Mouse (Mus musculus): Measurements from ENCODE around the gene Fam213b. TPM values are rescaled to one million over a fixed set of nuclear protein-coding genes. Genes with fewer than 3 reads are reported as not detected.
A peak's percentile ranks its signal among the peaks of the same experiment; 100 is the strongest.

Fam213b gene
- polyA plus RNA-seq, 1 experiment from 2014 or later = 43.2 TPM

- WGBS = 72% methylated on average over 6 of the region's 6 CpGs
These were observed 1.1 kb downstream of the Fam213b start for GRCm38 (mm10) chr4:154897676-154898465.

GRCm38 (mm10) chr4:154895549-154895948, 3.4 kb downstream of the Fam213b start:
- ATAC-seq (ENCODE audit: insufficient number of reproducible peaks, insufficient read depth, low FRiP score, low TSS enrichment, low read depth) = no peak
- no peak overlapping the region for H3K4me3 ChIP-seq (replicated peaks)
- WGBS = 81% methylated on average over 5 of the region's 5 CpGs

More at GRCm38 (mm10) chr4:154897676-154898465, 1.1 kb downstream of the Fam213b start:
- Histone ChIP-seq H3K9me3 (no peaks in the 10 kb centered on the region; the same call in 1 of the 2 replicates), H3K4me3 (replicated peaks) (peak overlapping the region; percentile 59), H3K27ac (no peak overlapping the region), H3K4me2 (peak overlapping the region; percentile 94), H3K4me1 (replicated peaks) (peaks cover 15% of the 10 kb centered on the region), H3K27me3 (no peaks in the 10 kb centered on the region; the same call in 1 of the 2 replicates), H3K9ac (replicated peaks) (peak overlapping the region; percentile 73), H3K36me3 (peaks cover 5% of the 10 kb centered on the region; the same call in 1 of the 2 replicates)
- ATAC-seq (ENCODE audit: insufficient number of reproducible peaks, insufficient read depth, low FRiP score, low TSS enrichment, low read depth) = no peak

GRCm38 (mm10) chr4:154890887-154891286, 8.0 kb downstream of the Fam213b start:
- 0 out of 2 replicates have a peak, but pooled peaks cover 3% of the 10 kb centered on the region for H3K4me1 ChIP-seq (replicated peaks)
- H3K4me3 ChIP-seq (replicated peaks) = no peak overlapping the region
- no peaks in the 10 kb centered on the region; the same call in 1 of the 2 replicates for H3K27me3 ChIP-seq
- no peak overlapping the region for H3K4me2 ChIP-seq
- H3K9ac ChIP-seq (replicated peaks) = no peak overlapping the region
- H3K9me3 ChIP-seq = no peaks in the 10 kb centered on the region
- no peak for ATAC-seq (ENCODE audit: insufficient number of reproducible peaks, insufficient read depth, low FRiP score, low TSS enrichment, low read depth)
- H3K27ac ChIP-seq = no peak overlapping the region
- peaks cover 1% of the 10 kb centered on the region; the same call in 1 of the 2 replicates for H3K36me3 ChIP-seq
- WGBS = 87% methylated on average over 14 of the region's 14 CpGs

More at GRCm38 (mm10) chr4:154895549-154895948, 3.4 kb downstream of the Fam213b start:
- H3K36me3 ChIP-seq = peaks cover 5% of the 10 kb centered on the region; the same call in 1 of the 2 replicates
- H3K4me1 ChIP-seq (replicated peaks) = peaks cover 15% of the 10 kb centered on the region
- H3K9me3 ChIP-seq = no peaks in the 10 kb centered on the region
- H3K27me3 ChIP-seq = no peaks in the 10 kb centered on the region; the same call in 1 of the 2 replicates
- H3K27ac ChIP-seq = no peak overlapping the region
- no peak overlapping the region for H3K9ac ChIP-seq (replicated peaks)
- no peak overlapping the region for H3K4me2 ChIP-seq

GRCm38 (mm10) chr4:154887593-154888250, 11.2 kb downstream of the Fam213b start:
- H3K4me3 ChIP-seq (replicated peaks) = no peak overlapping the region
- H3K27me3 ChIP-seq = no peaks in the 10 kb centered on the region; the same call in 1 of the 2 replicates
- H3K9ac ChIP-seq (replicated peaks) = no peak overlapping the region
- 0 out of 2 replicates have a peak, but pooled peaks cover 3% of the 10 kb centered on the region for H3K4me1 ChIP-seq (replicated peaks)
- no peaks in the 10 kb centered on the region for H3K9me3 ChIP-seq
- H3K4me2 ChIP-seq = no peak overlapping the region
- ATAC-seq (ENCODE audit: insufficient number of reproducible peaks, insufficient read depth, low FRiP score, low TSS enrichment, low read depth) = no peak
- H3K36me3 ChIP-seq = no peaks in the 10 kb centered on the region
- H3K27ac ChIP-seq = no peak overlapping the region
- 79% methylated on average over 15 of the region's 15 CpGs for WGBS

GRCm38 (mm10) chr4:154886876-154887592, 11.9 kb downstream of the Fam213b start:
- no peak for ATAC-seq (ENCODE audit: insufficient number of reproducible peaks, insufficient read depth, low FRiP score, low TSS enrichment, low read depth)
- Histone ChIP-seq H3K4me2 (no peak overlapping the region), H3K9me3 (no peaks in the 10 kb centered on the region), H3K9ac (replicated peaks) (no peak overlapping the region), H3K27ac (no peak overlapping the region), H3K4me3 (replicated peaks) (no peak overlapping the region), H3K27me3 (no peaks in the 10 kb centered on the region; the same call in 1 of the 2 replicates), H3K36me3 (no peaks in the 10 kb centered on the region), H3K4me1 (replicated peaks) (0 out of 2 replicates have a peak, but pooled peaks cover 3% of the 10 kb centered on the region)
- WGBS = 67% methylated on average over 12 of the region's 13 CpGs

DNA sequence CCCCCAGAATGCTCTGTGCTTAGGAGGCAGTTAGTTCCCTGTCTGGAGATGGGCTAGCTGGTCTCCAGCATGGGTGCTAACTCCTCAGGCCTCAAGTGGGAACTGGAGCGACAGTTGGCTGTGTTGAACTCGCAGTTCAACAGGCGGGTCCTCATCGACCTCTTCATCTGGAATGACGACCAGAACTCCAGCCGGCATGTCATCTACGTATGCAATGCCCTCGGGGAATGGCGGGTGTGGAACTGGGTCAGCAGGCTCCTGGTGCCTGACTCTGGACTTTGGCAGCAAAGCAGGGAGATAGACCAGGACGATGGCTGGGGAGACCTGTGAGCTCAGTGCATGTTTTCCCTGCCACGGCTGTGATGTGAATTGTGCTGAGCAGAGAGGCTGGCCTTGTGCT, 13.5 kb downstream of the Fam213b start:
- Histone ChIP-seq H3K36me3 (no peaks in the 10 kb centered on the region), H3K4me1 (replicated peaks) (0 out of 2 replicates have a peak, but pooled peaks cover 3% of the 10 kb centered on the region), H3K9me3 (no peaks in the 10 kb centered on the region), H3K4me3 (replicated peaks) (no peak overlapping the region), H3K27ac (no peak overlapping the region), H3K27me3 (no peaks in the 10 kb centered on the region), H3K9ac (replicated peaks) (no peak overlapping the region), H3K4me2 (no peak overlapping the region)
- no peak for ATAC-seq (ENCODE audit: insufficient number of reproducible peaks, insufficient read depth, low FRiP score, low TSS enrichment, low read depth)
- 83% methylated on average over 11 of the region's 11 CpGs for WGBS

DNA sequence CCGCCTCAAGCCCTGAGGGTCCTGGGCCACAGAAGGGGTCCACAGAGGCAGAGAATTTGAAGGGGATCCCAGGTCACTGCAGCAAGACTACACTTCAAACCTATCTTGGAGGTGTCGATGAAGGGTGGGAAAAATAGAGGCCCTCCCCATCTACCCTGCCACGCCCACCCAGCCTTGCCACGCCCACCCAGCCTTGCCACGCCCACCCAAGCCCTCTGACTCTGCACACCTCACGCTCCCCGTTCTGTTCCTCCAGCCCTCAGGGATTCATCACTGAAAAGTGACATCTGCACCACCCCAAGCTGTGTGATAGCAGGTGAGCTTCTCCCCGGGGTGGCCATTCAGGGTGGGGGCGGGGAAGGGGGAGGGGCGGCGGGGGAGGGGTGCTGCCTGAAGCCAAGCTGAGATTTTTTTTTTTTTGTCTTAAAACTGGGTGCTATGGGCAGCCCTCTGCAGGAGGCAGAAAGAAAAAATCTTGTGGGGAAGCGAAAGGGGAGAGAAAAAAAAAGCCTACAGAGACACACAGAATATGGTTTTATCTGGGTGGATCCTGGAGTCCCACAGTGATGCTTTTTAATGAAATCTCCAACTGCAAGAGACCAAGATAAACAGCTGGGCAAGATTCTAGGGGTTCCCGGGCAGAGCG, 16.8 kb downstream of the Fam213b start:
- 0 out of 2 replicates have a peak, but pooled peaks cover 3% of the 10 kb centered on the region for H3K4me1 ChIP-seq (replicated peaks)
- WGBS = 25% methylated on average over 14 of the region's 14 CpGs
- no peak overlapping the region for H3K9ac ChIP-seq (replicated peaks)
- no peak overlapping the region for H3K4me3 ChIP-seq (replicated peaks)
- no peaks in the 10 kb centered on the region for H3K36me3 ChIP-seq
- no peaks in the 10 kb centered on the region for H3K9me3 ChIP-seq
- no peak overlapping the region for H3K27ac ChIP-seq
- no peak overlapping the region for H3K4me2 ChIP-seq
- H3K27me3 ChIP-seq = no peaks in the 10 kb centered on the region
- ATAC-seq (ENCODE audit: insufficient number of reproducible peaks, insufficient read depth, low FRiP score, low TSS enrichment, low read depth) = no peak

GRCm38 (mm10) chr4:154880730-154881129, 18.2 kb downstream of the Fam213b start:
- ATAC-seq (ENCODE audit: insufficient number of reproducible peaks, insufficient read depth, low FRiP score, low TSS enrichment, low read depth) = no peak
- H3K4me3 ChIP-seq (replicated peaks) = no peak overlapping the region
- H3K36me3 ChIP-seq = no peaks in the 10 kb centered on the region
- no peak overlapping the region for H3K27ac ChIP-seq
- H3K4me2 ChIP-seq = no peak overlapping the region
- H3K4me1 ChIP-seq (replicated peaks) = no peaks in the 10 kb centered on the region
- H3K9me3 ChIP-seq = no peaks in the 10 kb centered on the region
- WGBS = 85% methylated on average over 6 of the region's 6 CpGs
- H3K9ac ChIP-seq (replicated peaks) = no peak overlapping the region
- 0 out of 2 replicates have a peak, but pooled peaks cover 5% of the 10 kb centered on the region for H3K27me3 ChIP-seq

DNA sequence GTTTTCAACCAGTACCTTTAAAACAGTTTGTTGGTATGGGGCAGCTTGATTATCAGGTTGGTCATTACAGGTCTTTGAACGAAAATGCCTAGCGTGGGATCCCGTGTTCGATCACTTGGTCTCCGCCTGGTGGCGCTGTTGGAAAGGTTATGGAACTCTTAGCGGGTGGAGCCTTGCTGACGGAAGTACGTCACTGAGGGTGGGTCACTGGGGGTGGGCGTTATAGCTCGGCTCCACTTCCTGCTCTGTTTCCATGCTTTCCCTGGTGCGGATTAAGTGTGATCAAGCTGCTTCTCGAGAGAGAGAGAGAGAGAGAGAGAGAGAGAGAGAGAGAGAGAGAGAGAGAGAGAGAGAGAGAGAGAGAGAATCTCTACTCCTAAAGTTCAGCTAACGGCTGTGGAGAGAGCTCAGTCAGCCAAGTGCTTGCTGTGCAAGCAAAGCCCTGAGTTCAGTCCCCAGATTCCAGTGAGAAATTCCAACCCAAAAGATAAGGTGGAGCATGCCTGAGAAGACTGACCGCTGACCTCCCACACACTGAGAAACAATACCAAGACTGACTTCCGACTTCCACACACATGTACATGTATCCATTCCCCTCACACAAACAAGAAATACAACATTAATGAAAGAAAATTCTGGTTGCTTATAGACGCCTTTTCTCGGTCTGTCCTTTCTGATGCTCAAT, 20.9 kb downstream of the Fam213b start:
- H3K4me3 ChIP-seq (replicated peaks) = peak overlapping the region; percentile 37
- ATAC-seq (ENCODE audit: insufficient number of reproducible peaks, insufficient read depth, low FRiP score, low TSS enrichment, low read depth) = peak; percentile 93
- H3K36me3 ChIP-seq = no peaks in the 10 kb centered on the region
- H3K4me1 ChIP-seq (replicated peaks) = no peaks in the 10 kb centered on the region
- 0 out of 2 replicates have a peak, but pooled peaks cover 7% of the 10 kb centered on the region for H3K27me3 ChIP-seq
- no peaks in the 10 kb centered on the region for H3K9me3 ChIP-seq
- WGBS = 12% methylated on average over 18 of the region's 18 CpGs
- H3K9ac ChIP-seq (replicated peaks) = peak overlapping the region; percentile 42; the same call in 1 of the 2 replicates
- peak overlapping the region; percentile 82 for H3K27ac ChIP-seq
- H3K4me2 ChIP-seq = peak overlapping the region; percentile 62

- no peak for ATAC-seq (ENCODE audit: insufficient number of reproducible peaks, insufficient read depth, low FRiP score, low TSS enrichment, low read depth)
- Histone ChIP-seq H3K36me3 (no peaks in the 10 kb centered on the region), H3K9me3 (no peaks in the 10 kb centered on the region), H3K27ac (no peak overlapping the region), H3K9ac (replicated peaks) (no peak overlapping the region), H3K4me3 (replicated peaks) (no peak overlapping the region), H3K4me2 (no peak overlapping the region), H3K4me1 (replicated peaks) (peaks cover 12% of the 10 kb centered on the region), H3K27me3 (peaks cover 30% of the 10 kb centered on the region)
- WGBS = 67% methylated on average over 6 of the region's 6 CpGs
These were observed 25.7 kb downstream of the Fam213b start for GRCm38 (mm10) chr4:154873186-154873585.

All from limb, embryonic 12.5 days (tissue).